Mouse (Mus musculus): ENCODE data around the gene Gpat3. TPM values are rescaled to one million over a fixed set of nuclear protein-coding genes. Genes with fewer than 3 reads are reported as not detected.

The Gpat3 gene
- polyA plus RNA-seq, 1 experiment from 2014 or later, result 0.07 TPM

GRCm38 (mm10) chr5:100869197-100869895 lies 23.8 kb downstream of the Gpat3 start:
- WGBS, result 65% methylated on average over 4 of the region's 4 CpGs

GRCm38 (mm10) chr5:100871987-100872386 lies 26.5 kb downstream of the Gpat3 start:
- Histone ChIP-seq H3K27me3 (ENCODE audit: control insufficient read depth, insufficient read depth, low read length) (no peaks in the 10 kb centered on the region), H3K36me3 (ENCODE audit: control insufficient read depth, insufficient read depth, low read length) (no peaks in the 10 kb centered on the region), H3K4me3 (ENCODE audit: low read depth, low read length) (no peak overlapping the region), H3K9me3 (ENCODE audit: control insufficient read depth, low read length) (no peaks in the 10 kb centered on the region), H3K4me1 (ENCODE audit: control insufficient read depth, insufficient read depth, low read length) (no peaks in the 10 kb centered on the region), H3K27ac (ENCODE audit: low read depth, low read length) (no peak overlapping the region), H3K4me2 (no peak overlapping the region), H3K9ac (ENCODE audit: low read length) (no peak overlapping the region)
- WGBS, result 93% methylated on average over 8 of the region's 8 CpGs
- ATAC-seq (ENCODE audit: low FRiP score) (no peak), DNase-seq (ENCODE audit: low spot score, missing footprints) (no peak)

More at GRCm38 (mm10) chr5:100869197-100869895, 23.8 kb downstream of the Gpat3 start:
- ATAC-seq (ENCODE audit: low FRiP score) (no peak), DNase-seq (ENCODE audit: low spot score, missing footprints) (no peak)
- Histone ChIP-seq H3K4me3 (ENCODE audit: low read depth, low read length) (no peak overlapping the region), H3K27ac (ENCODE audit: low read depth, low read length) (no peak overlapping the region), H3K27me3 (ENCODE audit: control insufficient read depth, insufficient read depth, low read length) (no peaks in the 10 kb centered on the region), H3K4me2 (no peak overlapping the region), H3K4me1 (ENCODE audit: control insufficient read depth, insufficient read depth, low read length) (no peaks in the 10 kb centered on the region), H3K36me3 (ENCODE audit: control insufficient read depth, insufficient read depth, low read length) (no peaks in the 10 kb centered on the region), H3K9me3 (ENCODE audit: control insufficient read depth, low read length) (no peaks in the 10 kb centered on the region), H3K9ac (ENCODE audit: low read length) (no peak overlapping the region)

DNA sequence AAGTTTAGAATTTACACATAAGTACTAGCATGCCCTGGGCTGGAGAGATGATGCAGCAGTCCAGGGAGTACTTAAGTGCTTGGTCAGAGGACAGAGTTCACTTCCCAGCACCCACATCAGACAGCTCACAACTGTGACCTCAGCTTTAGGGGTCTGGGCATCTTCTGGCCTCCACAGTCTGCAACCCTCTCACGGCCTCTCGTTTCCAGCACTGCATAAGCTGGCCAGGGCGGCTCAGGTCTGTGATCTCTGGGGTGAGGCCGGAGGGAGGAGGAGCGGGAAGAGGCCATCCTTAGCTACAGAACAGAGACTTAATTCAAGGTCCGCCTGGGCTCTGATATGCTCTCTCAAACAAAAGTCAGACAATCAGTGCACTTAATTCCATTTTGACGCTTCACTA lies 29.2 kb downstream of the Gpat3 start:
- DNase-seq (ENCODE audit: low spot score, missing footprints) (no peak), ATAC-seq (ENCODE audit: low FRiP score) (no peak)
- no peak overlapping the region for H3K4me2 ChIP-seq
- WGBS, result 41% methylated on average over 7 of the region's 7 CpGs
- no peak overlapping the region for H3K27ac ChIP-seq (ENCODE audit: low read depth, low read length)
- H3K9ac ChIP-seq (ENCODE audit: low read length), result no peak overlapping the region
- no peak overlapping the region for H3K4me3 ChIP-seq (ENCODE audit: low read depth, low read length)
- no peaks in the 10 kb centered on the region for H3K9me3 ChIP-seq (ENCODE audit: control insufficient read depth, low read length)
- no peaks in the 10 kb centered on the region for H3K36me3 ChIP-seq (ENCODE audit: control insufficient read depth, insufficient read depth, low read length)
- H3K27me3 ChIP-seq (ENCODE audit: control insufficient read depth, insufficient read depth, low read length), result no peaks in the 10 kb centered on the region
- no peaks in the 10 kb centered on the region for H3K4me1 ChIP-seq (ENCODE audit: control insufficient read depth, insufficient read depth, low read length)

DNA sequence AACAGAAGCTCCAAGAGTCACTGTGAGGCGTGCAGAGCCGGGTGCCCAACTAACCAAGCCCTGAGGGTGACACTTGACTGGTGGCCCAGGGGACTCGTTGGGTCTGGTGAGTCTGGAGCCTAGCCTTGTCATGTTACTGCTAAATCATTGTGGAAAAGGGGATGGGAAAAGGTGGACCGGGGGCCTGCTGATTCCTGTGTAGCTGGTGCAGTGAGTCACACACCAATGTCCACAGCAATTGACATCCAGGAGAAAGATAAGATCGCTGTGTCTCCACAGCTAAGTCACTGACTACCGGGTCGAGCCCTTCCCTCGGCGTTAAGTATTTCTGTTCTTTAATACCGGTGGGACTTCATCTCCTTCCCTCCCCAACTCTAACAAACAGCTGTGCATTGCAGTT lies 29.7 kb downstream of the Gpat3 start:
- no peak for DNase-seq (ENCODE audit: low spot score, missing footprints)
- no peaks in the 10 kb centered on the region for H3K4me1 ChIP-seq (ENCODE audit: control insufficient read depth, insufficient read depth, low read length)
- WGBS, result 74% methylated on average over 10 of the region's 10 CpGs
- H3K27ac ChIP-seq (ENCODE audit: low read depth, low read length), result no peak overlapping the region
- H3K4me2 ChIP-seq, result no peak overlapping the region
- H3K9me3 ChIP-seq (ENCODE audit: control insufficient read depth, low read length), result no peaks in the 10 kb centered on the region
- no peaks in the 10 kb centered on the region for H3K36me3 ChIP-seq (ENCODE audit: control insufficient read depth, insufficient read depth, low read length)
- no peak for ATAC-seq (ENCODE audit: low FRiP score)
- no peak overlapping the region for H3K4me3 ChIP-seq (ENCODE audit: low read depth, low read length)
- no peaks in the 10 kb centered on the region for H3K27me3 ChIP-seq (ENCODE audit: control insufficient read depth, insufficient read depth, low read length)
- no peak overlapping the region for H3K9ac ChIP-seq (ENCODE audit: low read length)

DNA sequence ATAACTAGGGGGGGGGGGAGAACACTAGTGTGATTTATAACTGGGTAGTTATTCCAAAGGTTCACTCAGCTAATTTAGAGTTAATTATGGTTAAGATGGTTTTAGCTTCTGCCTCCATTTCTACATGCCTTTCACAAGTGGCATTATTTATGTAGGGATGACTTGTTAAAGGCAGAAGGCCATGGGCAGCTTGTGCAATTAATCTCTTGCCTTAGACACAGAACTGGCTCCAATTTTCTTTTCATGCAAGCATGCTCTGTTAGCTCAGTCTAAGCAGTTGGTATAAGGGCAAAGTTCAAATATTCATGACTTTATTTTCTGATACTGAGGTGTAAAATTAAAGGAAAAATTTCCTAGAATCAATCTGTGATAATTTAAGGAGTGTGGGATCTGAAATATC lies 31.5 kb downstream of the Gpat3 start:
- H3K4me3 ChIP-seq (ENCODE audit: low read depth, low read length), result no peak overlapping the region
- ATAC-seq (ENCODE audit: low FRiP score) (no peak), DNase-seq (ENCODE audit: low spot score, missing footprints) (no peak)
- no peak overlapping the region for H3K9ac ChIP-seq (ENCODE audit: low read length)
- H3K9me3 ChIP-seq (ENCODE audit: control insufficient read depth, low read length), result no peaks in the 10 kb centered on the region
- H3K27me3 ChIP-seq (ENCODE audit: control insufficient read depth, insufficient read depth, low read length), result no peaks in the 10 kb centered on the region
- no peak overlapping the region for H3K4me2 ChIP-seq
- H3K36me3 ChIP-seq (ENCODE audit: control insufficient read depth, insufficient read depth, low read length), result no peaks in the 10 kb centered on the region
- no peaks in the 10 kb centered on the region for H3K4me1 ChIP-seq (ENCODE audit: control insufficient read depth, insufficient read depth, low read length)
- no peak overlapping the region for H3K27ac ChIP-seq (ENCODE audit: low read depth, low read length)

GRCm38 (mm10) chr5:100885216-100885615 lies 39.7 kb downstream of the Gpat3 start:
- no peak overlapping the region for H3K4me2 ChIP-seq
- H3K4me1 ChIP-seq (ENCODE audit: control insufficient read depth, insufficient read depth, low read length), result no peaks in the 10 kb centered on the region
- no peak overlapping the region for H3K4me3 ChIP-seq (ENCODE audit: low read depth, low read length)
- 86% methylated on average over 6 of the region's 6 CpGs for WGBS
- ATAC-seq (ENCODE audit: low FRiP score), result no peak
- H3K9me3 ChIP-seq (ENCODE audit: control insufficient read depth, low read length), result no peaks in the 10 kb centered on the region
- DNase-seq (ENCODE audit: low spot score, missing footprints), result no peak
- H3K9ac ChIP-seq (ENCODE audit: low read length), result no peak overlapping the region
- H3K27me3 ChIP-seq (ENCODE audit: control insufficient read depth, insufficient read depth, low read length), result no peaks in the 10 kb centered on the region
- no peaks in the 10 kb centered on the region for H3K36me3 ChIP-seq (ENCODE audit: control insufficient read depth, insufficient read depth, low read length)
- no peak overlapping the region for H3K27ac ChIP-seq (ENCODE audit: low read depth, low read length)

GRCm38 (mm10) chr5:100886331-100886988 lies 40.9 kb downstream of the Gpat3 start:
- ATAC-seq (ENCODE audit: low FRiP score), result no peak
- Histone ChIP-seq H3K9me3 (ENCODE audit: control insufficient read depth, low read length) (no peaks in the 10 kb centered on the region), H3K27ac (ENCODE audit: low read depth, low read length) (no peak overlapping the region), H3K36me3 (ENCODE audit: control insufficient read depth, insufficient read depth, low read length) (no peaks in the 10 kb centered on the region), H3K4me3 (ENCODE audit: low read depth, low read length) (no peak overlapping the region), H3K9ac (ENCODE audit: low read length) (no peak overlapping the region), H3K4me2 (no peak overlapping the region), H3K4me1 (ENCODE audit: control insufficient read depth, insufficient read depth, low read length) (no peaks in the 10 kb centered on the region), H3K27me3 (ENCODE audit: control insufficient read depth, insufficient read depth, low read length) (no peaks in the 10 kb centered on the region)
- DNase-seq (ENCODE audit: low spot score, missing footprints), result no peak
- WGBS, result 81% methylated on average over 7 of the region's 7 CpGs

GRCm38 (mm10) chr5:100896199-100896598 lies 50.7 kb downstream of the Gpat3 start:
- no peak overlapping the region for H3K27ac ChIP-seq (ENCODE audit: low read depth, low read length)
- H3K9ac ChIP-seq (ENCODE audit: low read length), result no peak overlapping the region
- no peak overlapping the region for H3K4me3 ChIP-seq (ENCODE audit: low read depth, low read length)
- H3K4me1 ChIP-seq (ENCODE audit: control insufficient read depth, insufficient read depth, low read length), result no peaks in the 10 kb centered on the region
- H3K27me3 ChIP-seq (ENCODE audit: control insufficient read depth, insufficient read depth, low read length), result no peaks in the 10 kb centered on the region
- DNase-seq (ENCODE audit: low spot score, missing footprints) (no peak), ATAC-seq (ENCODE audit: low FRiP score) (no peak)
- no peak overlapping the region for H3K4me2 ChIP-seq
- 79% methylated on average over 10 of the region's 10 CpGs for WGBS
- no peaks in the 10 kb centered on the region for H3K36me3 ChIP-seq (ENCODE audit: control insufficient read depth, insufficient read depth, low read length)
- no peaks in the 10 kb centered on the region for H3K9me3 ChIP-seq (ENCODE audit: control insufficient read depth, low read length)

- H3K4me2 ChIP-seq, result no peak overlapping the region
- H3K27me3 ChIP-seq (ENCODE audit: control insufficient read depth, insufficient read depth, low read length), result no peaks in the 10 kb centered on the region
- H3K9ac ChIP-seq (ENCODE audit: low read length), result no peak overlapping the region
- H3K4me3 ChIP-seq (ENCODE audit: low read depth, low read length), result no peak overlapping the region
- ATAC-seq (ENCODE audit: low FRiP score), result no peak
- H3K27ac ChIP-seq (ENCODE audit: low read depth, low read length), result no peak overlapping the region
- no peak for DNase-seq (ENCODE audit: low spot score, missing footprints)
- no peaks in the 10 kb centered on the region for H3K36me3 ChIP-seq (ENCODE audit: control insufficient read depth, insufficient read depth, low read length)
- no peaks in the 10 kb centered on the region for H3K9me3 ChIP-seq (ENCODE audit: control insufficient read depth, low read length)
- H3K4me1 ChIP-seq (ENCODE audit: control insufficient read depth, insufficient read depth, low read length), result no peaks in the 10 kb centered on the region
- WGBS, result 71% methylated on average over 11 of the region's 11 CpGs
Observed at GRCm38 (mm10) chr5:100899745-100900489, 54.4 kb downstream of the Gpat3 start.

All from midbrain, embryonic 11.5 days (tissue).